Mouse (Mus musculus): ENCODE measurements around the gene Vps9d1. TPM values are rescaled to one million over a fixed set of nuclear protein-coding genes. Genes with fewer than 3 reads are reported as not detected.
A peak's percentile ranks its signal among the peaks of the same experiment; 100 is the strongest.

Vps9d1 gene
- polyA plus RNA-seq, 1 experiment from 2014 or later, result 10.7 TPM

- no peak overlapping the region for H3K4me3 ChIP-seq (ENCODE audit: low read depth, low read length)
- DNase-seq (ENCODE audit: low spot score) (no peak), ATAC-seq (replicated peaks; ENCODE audit: low FRiP score) (no peak)
- H3K27ac ChIP-seq (ENCODE audit: low read depth, low read length), result no peak overlapping the region
- H3K36me3 ChIP-seq (ENCODE audit: control insufficient read depth, insufficient read depth, low read length), result peaks cover 9% of the 10 kb centered on the region; the same call in 1 of the 2 replicates
- no peaks in the 10 kb centered on the region for H3K9me3 ChIP-seq (ENCODE audit: control insufficient read depth, low read length)
- H3K9ac ChIP-seq (ENCODE audit: low read depth, low read length), result no peak overlapping the region
- H3K4me2 ChIP-seq, result no peak overlapping the region
- H3K27me3 ChIP-seq (replicated peaks; ENCODE audit: control insufficient read depth, insufficient read depth, low read length), result no peaks in the 10 kb centered on the region
- WGBS, result 89% methylated on average over 12 of the region's 12 CpGs
- 0 out of 2 replicates have a peak, but pooled peaks cover 4% of the 10 kb centered on the region for H3K4me1 ChIP-seq (replicated peaks; ENCODE audit: control insufficient read depth, insufficient read depth, low read length)
These were observed 8.6 kb downstream of the Vps9d1 start for GRCm38 (mm10) chr8:123245543-123245942.

- Histone ChIP-seq H3K4me1 (replicated peaks; ENCODE audit: control insufficient read depth, insufficient read depth, low read length) (0 out of 2 replicates have a peak, but pooled peaks cover 4% of the 10 kb centered on the region), H3K4me3 (ENCODE audit: low read depth, low read length) (no peak overlapping the region), H3K9me3 (ENCODE audit: control insufficient read depth, low read length) (no peaks in the 10 kb centered on the region), H3K9ac (ENCODE audit: low read depth, low read length) (no peak overlapping the region), H3K36me3 (ENCODE audit: control insufficient read depth, insufficient read depth, low read length) (peaks cover 8% of the 10 kb centered on the region; the same call in 1 of the 2 replicates), H3K27me3 (replicated peaks; ENCODE audit: control insufficient read depth, insufficient read depth, low read length) (no peaks in the 10 kb centered on the region), H3K27ac (ENCODE audit: low read depth, low read length) (no peak overlapping the region), H3K4me2 (no peak overlapping the region)
- ATAC-seq (replicated peaks; ENCODE audit: low FRiP score) (no peak), DNase-seq (ENCODE audit: low spot score) (no peak)
- 81% methylated on average over 4 of the region's 4 CpGs for WGBS
These were observed 9.8 kb downstream of the Vps9d1 start for GRCm38 (mm10) chr8:123244382-123244781.

- WGBS, result 70% methylated on average over 11 of the region's 11 CpGs
- no peak overlapping the region for H3K27ac ChIP-seq (ENCODE audit: low read depth, low read length)
- no peaks in the 10 kb centered on the region for H3K27me3 ChIP-seq (replicated peaks; ENCODE audit: control insufficient read depth, insufficient read depth, low read length)
These were observed 11.1 kb downstream of the Vps9d1 start for GRCm38 (mm10) chr8:123243053-123243452.

GRCm38 (mm10) chr8:123242107-123242923 is 11.8 kb downstream of the Vps9d1 start:
- WGBS, result 80% methylated on average over 7 of the region's 7 CpGs
- ATAC-seq (replicated peaks; ENCODE audit: low FRiP score), result no peak

More at GRCm38 (mm10) chr8:123243053-123243452, 11.1 kb downstream of the Vps9d1 start:
- DNase-seq (ENCODE audit: low spot score) (no peak), ATAC-seq (replicated peaks; ENCODE audit: low FRiP score) (no peak)
- Histone ChIP-seq H3K9me3 (ENCODE audit: control insufficient read depth, low read length) (no peaks in the 10 kb centered on the region), H3K9ac (ENCODE audit: low read depth, low read length) (no peak overlapping the region), H3K36me3 (ENCODE audit: control insufficient read depth, insufficient read depth, low read length) (peaks cover 8% of the 10 kb centered on the region; the same call in 1 of the 2 replicates), H3K4me3 (ENCODE audit: low read depth, low read length) (no peak overlapping the region), H3K4me2 (no peak overlapping the region), H3K4me1 (replicated peaks; ENCODE audit: control insufficient read depth, insufficient read depth, low read length) (0 out of 2 replicates have a peak, but pooled peaks cover 4% of the 10 kb centered on the region)

DNA sequence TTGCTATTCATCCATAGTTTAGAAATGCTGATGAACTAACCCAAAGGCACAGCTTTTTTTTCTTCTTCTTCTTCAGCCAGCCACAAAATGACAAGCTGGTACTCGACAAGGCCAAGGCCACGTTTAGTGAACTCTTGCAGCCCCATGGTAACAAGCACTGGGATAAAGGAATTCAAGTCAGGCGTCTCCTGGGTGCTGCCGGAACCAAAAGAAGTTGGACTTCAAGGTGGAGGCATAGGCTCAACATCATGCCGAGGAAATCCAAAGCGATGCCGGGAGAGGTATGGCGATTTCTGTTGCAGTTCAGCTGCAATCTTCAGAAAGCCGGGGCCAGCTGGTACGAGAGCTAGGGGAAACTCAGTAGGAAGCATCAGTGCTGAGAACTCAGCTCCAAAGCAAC is 14.8 kb downstream of the Vps9d1 start:
- no peak overlapping the region for H3K27ac ChIP-seq (ENCODE audit: low read depth, low read length)
- H3K4me3 ChIP-seq (ENCODE audit: low read depth, low read length), result no peak overlapping the region
- peaks cover 11% of the 10 kb centered on the region for H3K27me3 ChIP-seq (replicated peaks; ENCODE audit: control insufficient read depth, insufficient read depth, low read length)
- peaks cover 2% of the 10 kb centered on the region; the same call in 1 of the 2 replicates for H3K36me3 ChIP-seq (ENCODE audit: control insufficient read depth, insufficient read depth, low read length)
- no peak overlapping the region for H3K4me2 ChIP-seq
- H3K9me3 ChIP-seq (ENCODE audit: control insufficient read depth, low read length), result no peaks in the 10 kb centered on the region
- H3K4me1 ChIP-seq (replicated peaks; ENCODE audit: control insufficient read depth, insufficient read depth, low read length), result peaks cover 14% of the 10 kb centered on the region
- ATAC-seq (replicated peaks; ENCODE audit: low FRiP score) (no peak), DNase-seq (ENCODE audit: low spot score) (no peak)
- no peak overlapping the region for H3K9ac ChIP-seq (ENCODE audit: low read depth, low read length)
- WGBS, result 83% methylated on average over 10 of the region's 10 CpGs

More at GRCm38 (mm10) chr8:123242107-123242923, 11.8 kb downstream of the Vps9d1 start:
- DNase-seq (ENCODE audit: low spot score), result no peak
- Histone ChIP-seq H3K4me1 (replicated peaks; ENCODE audit: control insufficient read depth, insufficient read depth, low read length) (0 out of 2 replicates have a peak, but pooled peaks cover 4% of the 10 kb centered on the region), H3K4me2 (no peak overlapping the region), H3K9me3 (ENCODE audit: control insufficient read depth, low read length) (no peaks in the 10 kb centered on the region), H3K36me3 (ENCODE audit: control insufficient read depth, insufficient read depth, low read length) (peaks cover 8% of the 10 kb centered on the region; the same call in 1 of the 2 replicates), H3K27me3 (replicated peaks; ENCODE audit: control insufficient read depth, insufficient read depth, low read length) (no peaks in the 10 kb centered on the region), H3K27ac (ENCODE audit: low read depth, low read length) (no peak overlapping the region), H3K4me3 (ENCODE audit: low read depth, low read length) (no peak overlapping the region), H3K9ac (ENCODE audit: low read depth, low read length) (no peak overlapping the region)

DNA sequence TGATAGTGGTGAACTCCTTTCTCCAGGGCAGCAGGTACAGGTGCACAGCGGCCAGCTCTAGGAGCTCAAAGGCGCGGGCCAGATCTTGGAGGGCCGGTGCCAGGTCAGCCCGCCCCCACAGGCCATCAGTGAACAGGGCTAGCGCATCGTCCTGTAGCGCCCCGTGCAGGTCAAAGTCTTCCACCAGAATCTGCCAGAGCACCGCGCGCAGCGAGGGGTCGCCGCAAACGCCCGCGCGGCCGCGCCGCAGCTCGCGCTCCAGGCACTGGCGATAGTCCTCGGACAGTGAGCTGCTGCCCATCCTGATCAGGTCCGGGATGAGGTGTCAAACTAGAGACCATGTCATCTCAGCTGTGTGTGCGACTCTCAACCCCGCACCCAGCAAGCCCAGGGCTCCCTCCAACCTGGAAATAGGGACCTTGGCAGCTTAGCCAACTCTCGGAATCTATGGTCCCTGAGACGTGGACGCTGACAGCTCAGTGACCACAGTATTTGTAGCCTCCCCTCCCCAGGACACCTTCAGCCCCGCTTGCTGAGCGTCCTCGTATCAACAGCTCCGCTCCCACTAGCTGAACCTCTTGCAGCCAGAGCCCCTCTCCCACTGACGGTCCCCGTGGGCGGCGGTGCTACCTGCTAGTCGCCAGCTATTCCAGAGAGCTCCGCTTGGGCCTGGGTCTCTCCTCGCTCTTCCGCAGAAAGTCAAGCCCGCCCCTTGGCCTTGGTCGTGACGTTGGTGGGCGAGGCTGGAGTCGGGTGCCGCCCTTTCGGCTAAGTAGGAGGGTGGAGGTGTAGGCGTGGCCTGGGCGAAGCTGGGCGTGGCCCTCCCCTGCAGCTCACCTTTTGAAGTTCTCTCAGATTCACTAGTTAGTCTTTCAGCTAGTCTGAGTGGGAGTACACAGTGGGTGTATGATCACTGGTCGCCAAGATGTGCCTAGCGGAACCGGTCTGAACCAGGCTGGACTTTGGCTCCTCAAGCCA is 18.3 kb downstream of the Vps9d1 start, which contains the start of gene Spata2l:
Spata2l (minus strand) TSS at position 714 of the 978 bp plus-strand sequence.
- ATAC-seq (replicated peaks; ENCODE audit: low FRiP score) (peak; percentile 85), DNase-seq (ENCODE audit: low spot score) (peak; percentile 86)
- Histone ChIP-seq H3K9me3 (ENCODE audit: control insufficient read depth, low read length) (no peaks in the 10 kb centered on the region), H3K4me1 (replicated peaks; ENCODE audit: control insufficient read depth, insufficient read depth, low read length) (peaks cover 10% of the 10 kb centered on the region), H3K4me2 (peak within 1 kb of the TSS; percentile 99), H3K4me3 (ENCODE audit: low read depth, low read length) (peak within 1 kb of the TSS; percentile 60), H3K9ac (ENCODE audit: low read depth, low read length) (peak within 1 kb of the TSS; percentile 62), H3K27ac (ENCODE audit: low read depth, low read length) (no peak within 1 kb of the TSS), H3K27me3 (replicated peaks; ENCODE audit: control insufficient read depth, insufficient read depth, low read length) (peaks cover 16% of the 10 kb centered on the region), H3K36me3 (ENCODE audit: control insufficient read depth, insufficient read depth, low read length) (no peaks in the 10 kb centered on the region)
- WGBS, result 2% methylated on average over 57 of the region's 57 CpGs

DNA sequence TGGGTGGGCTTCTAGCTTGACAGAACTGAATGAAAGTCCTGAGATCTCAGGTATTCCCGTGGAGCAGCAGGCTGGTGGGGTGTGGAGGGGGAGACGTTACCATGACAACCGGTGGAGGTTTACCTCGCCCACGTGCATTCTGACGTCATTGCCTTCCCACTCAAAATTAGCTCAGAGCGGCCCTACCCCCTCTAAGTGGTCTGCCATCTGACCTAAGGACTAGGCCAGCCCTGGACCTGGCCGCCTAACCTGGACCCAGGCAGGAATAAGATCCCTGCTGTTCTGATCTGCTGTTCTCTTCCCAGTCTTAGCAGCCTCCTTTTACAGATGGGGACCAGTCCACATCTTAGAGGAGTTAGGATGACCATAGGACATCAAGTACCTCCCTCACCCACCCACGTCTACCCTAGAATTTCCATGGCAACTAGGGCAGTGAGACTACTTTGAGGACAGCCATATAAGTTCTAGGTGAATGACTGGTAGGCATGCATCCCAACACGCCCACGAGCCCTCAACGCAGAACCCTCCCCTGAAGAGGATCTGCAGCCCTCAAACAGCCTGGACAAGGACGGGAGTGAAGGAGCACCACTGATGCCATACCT is 19.1 kb downstream of the Vps9d1 start:
- H3K4me1 ChIP-seq (replicated peaks; ENCODE audit: control insufficient read depth, insufficient read depth, low read length), result peaks cover 10% of the 10 kb centered on the region
- ATAC-seq (replicated peaks; ENCODE audit: low FRiP score) (no peak), DNase-seq (ENCODE audit: low spot score) (no peak)
- H3K9me3 ChIP-seq (ENCODE audit: control insufficient read depth, low read length), result no peaks in the 10 kb centered on the region
- 38% methylated on average over 13 of the region's 13 CpGs for WGBS
- peak overlapping the region; percentile 60 for H3K4me3 ChIP-seq (ENCODE audit: low read depth, low read length)
- H3K9ac ChIP-seq (ENCODE audit: low read depth, low read length), result peak overlapping the region; percentile 62; the same call in 1 of the 2 replicates
- H3K36me3 ChIP-seq (ENCODE audit: control insufficient read depth, insufficient read depth, low read length), result no peaks in the 10 kb centered on the region
- H3K27me3 ChIP-seq (replicated peaks; ENCODE audit: control insufficient read depth, insufficient read depth, low read length), result peaks cover 16% of the 10 kb centered on the region
- no peak overlapping the region for H3K27ac ChIP-seq (ENCODE audit: low read depth, low read length)
- peak overlapping the region; percentile 99 for H3K4me2 ChIP-seq

DNA sequence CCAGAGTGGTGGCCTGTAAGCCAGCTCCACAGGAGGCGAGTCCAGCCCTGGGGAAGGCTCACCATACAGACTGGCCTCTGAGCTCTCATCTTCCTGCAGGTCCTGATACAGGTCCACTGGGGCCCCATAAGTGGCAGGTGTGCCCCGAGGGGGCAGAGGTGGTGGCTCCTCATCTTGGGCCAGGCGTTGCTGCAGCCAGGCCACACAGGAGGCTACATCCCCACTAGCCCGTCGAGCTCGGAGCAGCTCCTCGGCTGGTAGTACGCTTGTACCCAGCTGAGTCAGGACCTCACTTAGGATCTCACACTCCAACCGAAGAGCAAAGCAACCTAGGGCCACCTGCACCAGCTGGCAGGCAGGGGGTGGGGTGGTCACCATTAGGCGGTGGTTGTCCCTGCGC is 20.4 kb downstream of the Vps9d1 start:
- H3K36me3 ChIP-seq (ENCODE audit: control insufficient read depth, insufficient read depth, low read length), result no peaks in the 10 kb centered on the region
- H3K27ac ChIP-seq (ENCODE audit: low read depth, low read length), result no peak overlapping the region
- 72% methylated on average over 11 of the region's 11 CpGs for WGBS
- H3K9ac ChIP-seq (ENCODE audit: low read depth, low read length), result no peak overlapping the region
- DNase-seq (ENCODE audit: low spot score), result no peak
- H3K4me1 ChIP-seq (replicated peaks; ENCODE audit: control insufficient read depth, insufficient read depth, low read length), result peaks cover 10% of the 10 kb centered on the region
- H3K9me3 ChIP-seq (ENCODE audit: control insufficient read depth, low read length), result no peaks in the 10 kb centered on the region
- H3K27me3 ChIP-seq (replicated peaks; ENCODE audit: control insufficient read depth, insufficient read depth, low read length), result peaks cover 16% of the 10 kb centered on the region
- no peak for ATAC-seq (replicated peaks; ENCODE audit: low FRiP score)
- H3K4me2 ChIP-seq, result no peak overlapping the region
- H3K4me3 ChIP-seq (ENCODE audit: low read depth, low read length), result no peak overlapping the region

Data from liver, embryonic 11.5 days (tissue).